Mouse (Mus musculus): ENCODE results near the gene Slc2a3. TPM values are rescaled to one million over a fixed set of nuclear protein-coding genes. Genes with fewer than 3 reads are reported as not detected.

Gene Slc2a3
- polyA plus RNA-seq, 1 experiment: 1.3 TPM

DNA sequence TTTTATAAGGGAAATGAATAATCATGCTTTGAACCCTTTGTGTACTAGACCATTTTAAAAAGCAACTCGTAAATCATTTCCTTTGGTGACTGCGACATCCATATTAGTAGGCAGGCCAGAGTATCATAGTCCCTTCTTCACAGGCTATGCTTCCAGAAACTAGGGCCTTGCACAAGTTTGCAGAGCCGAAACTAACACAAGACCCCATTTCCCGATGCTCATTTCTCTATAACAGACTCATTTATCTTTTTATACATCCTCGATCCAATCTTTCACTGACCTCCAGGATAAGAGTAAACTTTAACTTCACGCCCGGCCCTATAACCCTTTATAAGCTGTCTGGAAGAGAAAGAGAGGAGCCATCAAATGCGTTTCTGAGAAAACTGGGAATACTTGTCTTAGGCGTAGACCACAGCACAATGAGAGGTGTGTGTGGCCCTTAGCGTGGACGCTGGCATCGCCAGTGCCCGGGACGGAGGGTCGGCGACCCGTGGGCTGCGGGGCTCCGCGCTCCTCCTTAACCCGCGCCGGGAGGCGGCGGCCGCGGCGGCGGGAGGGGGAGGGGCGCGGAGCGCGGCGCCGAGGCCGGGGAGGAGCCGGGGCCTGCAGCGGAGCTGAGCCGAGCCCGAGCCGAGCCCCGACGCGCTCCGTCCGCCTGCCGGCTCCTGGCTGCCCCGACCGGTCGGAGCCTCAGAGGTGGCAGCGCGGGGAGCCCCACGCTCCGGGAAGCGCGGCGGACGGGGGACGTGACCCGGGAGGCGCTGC, 18.0 kb upstream of the Slc2a3 start, which contains the start of gene Foxj2:
TSS of gene Foxj2 (plus strand) at position 609 of the 765 bp plus-strand sequence.
- peak within 1 kb of the TSS; percentile 96 for H3K4me3 ChIP-seq (ENCODE audit: low read depth, low read length)
- H3K27ac ChIP-seq (ENCODE audit: insufficient read depth, low read depth, low read length): peak within 1 kb of the TSS; percentile 72
- H3K27me3 ChIP-seq (ENCODE audit: control insufficient read depth, insufficient read depth, low read length): no peaks in the 10 kb centered on the region
- TF ChIP-seq POLR2A (IDR thresholded peaks at IDR 0.05; ENCODE audit: low read depth, low read length) (no peak; the same call in none of the 2 replicates), CTCF (IDR thresholded peaks at IDR 0.05; ENCODE audit: extremely low read depth, insufficient read length, insufficient replicate concordance, low read depth, low read length) (no peak)
- no peaks in the 10 kb centered on the region for H3K36me3 ChIP-seq (ENCODE audit: control insufficient read depth, insufficient read depth, low read length)
- peaks cover 5% of the 10 kb centered on the region; the same call in 1 of the 2 replicates for H3K4me1 ChIP-seq (ENCODE audit: control insufficient read depth, insufficient read depth, insufficient read length, low read length)
- under 1% methylated on average over 59 of the region's 61 CpGs for WGBS

DNA sequence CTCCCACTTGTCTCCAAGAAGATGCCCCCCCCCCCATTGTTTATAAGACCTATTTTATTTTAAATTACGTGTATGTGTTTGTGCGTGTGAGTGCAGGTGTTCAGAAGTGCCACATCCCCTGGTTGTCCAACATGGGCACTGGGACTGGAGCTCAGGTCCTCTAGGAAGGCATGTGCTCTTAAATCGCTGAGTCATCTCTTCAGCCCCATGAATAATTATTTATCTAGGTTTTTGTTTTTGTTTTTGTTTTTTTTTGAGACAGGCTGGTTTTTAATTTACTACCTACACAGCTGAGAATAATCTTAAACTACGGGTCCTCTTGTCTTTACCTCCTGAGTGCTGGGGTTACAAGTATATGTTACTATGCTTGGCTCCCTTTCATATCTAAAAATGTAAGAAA, 12.2 kb upstream of the Slc2a3 start:
- Histone ChIP-seq H3K27ac (ENCODE audit: insufficient read depth, low read depth, low read length) (no peak overlapping the region), H3K4me3 (ENCODE audit: low read depth, low read length) (no peak overlapping the region), H3K4me1 (ENCODE audit: control insufficient read depth, insufficient read depth, insufficient read length, low read length) (no peaks in the 10 kb centered on the region), H3K36me3 (ENCODE audit: control insufficient read depth, insufficient read depth, low read length) (no peaks in the 10 kb centered on the region), H3K27me3 (ENCODE audit: control insufficient read depth, insufficient read depth, low read length) (no peaks in the 10 kb centered on the region)
- TF ChIP-seq CTCF (IDR thresholded peaks at IDR 0.05; ENCODE audit: extremely low read depth, insufficient read length, insufficient replicate concordance, low read depth, low read length) (no peak), POLR2A (IDR thresholded peaks at IDR 0.05; ENCODE audit: low read depth, low read length) (no peak)
- WGBS: 93% methylated on average over 4 of the region's 4 CpGs

DNA sequence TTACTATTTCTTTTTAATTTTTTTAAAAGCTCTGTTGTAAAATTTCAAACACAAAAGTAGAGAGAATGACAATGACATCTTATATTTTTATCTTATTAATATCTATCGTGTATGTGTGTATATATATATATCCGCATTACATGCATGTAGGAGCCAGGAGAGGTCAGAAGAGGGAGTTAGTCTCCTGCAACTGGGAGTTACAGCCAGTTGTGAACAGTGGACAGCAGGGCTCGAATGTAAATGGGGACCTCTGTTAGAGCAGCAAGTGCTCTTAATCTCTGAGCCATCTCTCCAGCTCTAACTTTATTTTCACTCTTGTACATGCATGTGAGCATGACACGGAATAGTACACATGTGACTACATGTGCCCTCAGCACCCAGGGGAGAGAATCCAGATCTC, 11.3 kb upstream of the Slc2a3 start:
- Histone ChIP-seq H3K27ac (ENCODE audit: insufficient read depth, low read depth, low read length) (no peak overlapping the region), H3K4me3 (ENCODE audit: low read depth, low read length) (no peak overlapping the region), H3K27me3 (ENCODE audit: control insufficient read depth, insufficient read depth, low read length) (no peaks in the 10 kb centered on the region), H3K4me1 (ENCODE audit: control insufficient read depth, insufficient read depth, insufficient read length, low read length) (no peaks in the 10 kb centered on the region), H3K36me3 (ENCODE audit: control insufficient read depth, insufficient read depth, low read length) (no peaks in the 10 kb centered on the region)
- no peak for TF ChIP-seq POLR2A (IDR thresholded peaks at IDR 0.05; ENCODE audit: low read depth, low read length)
- no peak for TF ChIP-seq CTCF (IDR thresholded peaks at IDR 0.05; ENCODE audit: extremely low read depth, insufficient read length, insufficient replicate concordance, low read depth, low read length)
- WGBS: 92% methylated on average over 4 of the region's 4 CpGs

DNA sequence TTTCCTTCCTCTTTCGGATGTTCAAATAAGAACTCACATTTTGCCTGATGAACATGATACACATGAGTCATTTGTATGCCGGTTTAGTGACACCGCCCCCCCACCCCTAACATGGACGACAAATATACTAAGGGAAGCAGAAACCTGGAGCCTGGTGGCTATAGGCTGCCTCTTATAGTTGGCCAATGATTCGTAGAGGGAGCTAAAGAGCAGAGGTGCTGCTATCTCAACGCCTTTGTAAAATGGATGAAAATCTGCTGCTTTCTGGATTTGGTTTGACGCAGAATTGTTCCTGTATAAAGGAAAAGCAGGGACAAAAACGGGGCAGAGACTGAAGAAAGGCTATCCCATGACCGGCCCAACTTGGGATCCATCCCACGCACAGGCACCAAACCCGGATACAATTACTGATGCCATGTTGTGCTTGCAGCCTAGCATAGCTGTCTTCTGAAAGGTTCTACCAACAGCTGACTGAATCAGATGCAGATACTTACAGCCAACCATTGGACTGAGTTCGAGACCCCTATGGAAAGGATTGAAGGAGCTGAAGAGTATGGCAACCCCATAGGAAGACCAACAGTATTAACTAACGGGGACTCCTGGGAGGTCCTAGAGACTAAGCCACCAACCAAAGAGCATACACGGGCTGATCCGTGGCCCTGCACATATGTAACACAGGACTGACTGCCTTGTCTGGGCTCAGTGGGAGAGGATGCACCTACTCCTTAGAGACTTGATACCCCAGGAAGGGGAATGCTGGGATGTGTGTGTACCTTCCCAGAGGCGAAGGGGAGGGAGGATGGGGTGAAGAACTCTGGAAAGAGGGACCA, 10.5 kb upstream of the Slc2a3 start:
- no peaks in the 10 kb centered on the region for H3K27me3 ChIP-seq (ENCODE audit: control insufficient read depth, insufficient read depth, low read length)
- no peak for TF ChIP-seq POLR2A (IDR thresholded peaks at IDR 0.05; ENCODE audit: low read depth, low read length)
- no peak for TF ChIP-seq CTCF (IDR thresholded peaks at IDR 0.05; ENCODE audit: extremely low read depth, insufficient read length, insufficient replicate concordance, low read depth, low read length)
- 28% methylated on average over 16 of the region's 16 CpGs for WGBS
- H3K27ac ChIP-seq (ENCODE audit: insufficient read depth, low read depth, low read length): peak overlapping the region; percentile 95
- no peak overlapping the region for H3K4me3 ChIP-seq (ENCODE audit: low read depth, low read length)
- H3K36me3 ChIP-seq (ENCODE audit: control insufficient read depth, insufficient read depth, low read length): no peaks in the 10 kb centered on the region
- no peaks in the 10 kb centered on the region for H3K4me1 ChIP-seq (ENCODE audit: control insufficient read depth, insufficient read depth, insufficient read length, low read length)

DNA sequence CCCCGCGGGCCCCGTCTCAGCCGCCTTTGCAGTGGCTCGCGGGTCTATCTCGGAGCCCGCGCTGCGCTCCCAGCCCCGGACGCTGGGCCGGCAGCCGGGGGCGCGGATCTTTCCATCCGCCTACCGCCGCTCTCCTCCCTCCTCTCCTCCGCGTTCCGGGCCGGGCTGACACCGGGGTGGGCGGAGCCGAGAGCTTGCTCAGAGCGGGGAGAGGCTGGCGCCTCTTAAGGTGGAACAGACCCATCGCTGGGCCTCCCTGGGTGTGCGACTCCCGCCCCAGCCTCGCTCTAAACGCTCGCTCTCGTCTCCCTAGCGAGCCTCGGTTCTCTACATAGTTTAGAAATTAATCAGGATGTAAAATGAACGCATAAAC, 9.8 kb upstream of the Slc2a3 start:
- no peaks in the 10 kb centered on the region for H3K27me3 ChIP-seq (ENCODE audit: control insufficient read depth, insufficient read depth, low read length)
- H3K4me1 ChIP-seq (ENCODE audit: control insufficient read depth, insufficient read depth, insufficient read length, low read length): no peaks in the 10 kb centered on the region
- peak overlapping the region; percentile 79 for H3K4me3 ChIP-seq (ENCODE audit: low read depth, low read length)
- under 1% methylated on average over 38 of the region's 38 CpGs for WGBS
- no peak for TF ChIP-seq CTCF (IDR thresholded peaks at IDR 0.05; ENCODE audit: extremely low read depth, insufficient read length, insufficient replicate concordance, low read depth, low read length)
- peak; percentile 72 for TF ChIP-seq POLR2A (IDR thresholded peaks at IDR 0.05; ENCODE audit: low read depth, low read length)
- peak overlapping the region; percentile 95 for H3K27ac ChIP-seq (ENCODE audit: insufficient read depth, low read depth, low read length)
- H3K36me3 ChIP-seq (ENCODE audit: control insufficient read depth, insufficient read depth, low read length): no peaks in the 10 kb centered on the region

DNA sequence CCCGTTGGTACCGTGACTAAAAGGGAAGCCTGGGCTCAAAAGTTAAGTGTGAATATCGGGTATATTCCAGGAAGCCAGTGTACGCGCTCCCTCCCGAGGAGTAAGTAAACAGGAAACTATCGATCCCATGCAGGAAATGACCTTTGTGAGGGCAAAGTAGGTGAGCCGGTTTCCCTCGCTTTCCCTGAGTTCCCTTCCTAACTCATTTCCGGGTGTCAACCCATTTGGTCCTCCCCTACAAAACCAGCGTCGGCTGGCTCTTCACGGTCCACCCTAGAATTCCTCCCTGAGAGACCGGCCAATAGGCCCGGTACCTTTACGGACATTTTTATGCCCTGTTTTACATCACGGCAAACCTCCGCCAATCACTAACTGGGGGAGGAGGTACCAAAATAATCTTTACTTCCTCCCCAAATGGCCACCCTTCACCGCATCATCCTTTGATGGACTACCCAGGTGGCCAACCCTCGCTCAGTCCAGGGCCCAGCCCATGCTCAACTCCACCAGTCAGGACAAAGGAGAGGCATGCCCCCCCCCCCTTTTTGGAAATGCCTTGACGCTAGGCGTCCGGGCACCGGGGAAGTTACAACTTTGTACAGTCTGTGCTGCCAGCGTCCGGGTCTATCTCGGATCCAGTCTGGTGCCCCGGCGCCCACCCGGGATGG, 9.3 kb upstream of the Slc2a3 start:
- no peaks in the 10 kb centered on the region for H3K36me3 ChIP-seq (ENCODE audit: control insufficient read depth, insufficient read depth, low read length)
- peak overlapping the region; percentile 79 for H3K4me3 ChIP-seq (ENCODE audit: low read depth, low read length)
- WGBS: under 1% methylated on average over 30 of the region's 30 CpGs
- H3K27ac ChIP-seq (ENCODE audit: insufficient read depth, low read depth, low read length): peak overlapping the region; percentile 95
- H3K4me1 ChIP-seq (ENCODE audit: control insufficient read depth, insufficient read depth, insufficient read length, low read length): no peaks in the 10 kb centered on the region
- no peaks in the 10 kb centered on the region for H3K27me3 ChIP-seq (ENCODE audit: control insufficient read depth, insufficient read depth, low read length)
- no peak; the same call in 1 of the 2 replicates for TF ChIP-seq POLR2A (IDR thresholded peaks at IDR 0.05; ENCODE audit: low read depth, low read length)
- no peak; the same call in 1 of the 2 replicates for TF ChIP-seq CTCF (IDR thresholded peaks at IDR 0.05; ENCODE audit: extremely low read depth, insufficient read length, insufficient replicate concordance, low read depth, low read length)

All from small intestine, adult 2 months (tissue).